Mouse (Mus musculus) 3T3-L1 (cell line): ENCODE results near the gene 5530401A14Rik.
A peak's percentile ranks its signal among the peaks of the same experiment; 100 is the strongest.

Experiments used
- DNase-seq: peaks from one replicate; pipeline ENCODE4 v3.0.0-alpha.2; 2015; ENCODE audit warnings: low read depth, low spot score

Gene 5530401A14Rik

DNA sequence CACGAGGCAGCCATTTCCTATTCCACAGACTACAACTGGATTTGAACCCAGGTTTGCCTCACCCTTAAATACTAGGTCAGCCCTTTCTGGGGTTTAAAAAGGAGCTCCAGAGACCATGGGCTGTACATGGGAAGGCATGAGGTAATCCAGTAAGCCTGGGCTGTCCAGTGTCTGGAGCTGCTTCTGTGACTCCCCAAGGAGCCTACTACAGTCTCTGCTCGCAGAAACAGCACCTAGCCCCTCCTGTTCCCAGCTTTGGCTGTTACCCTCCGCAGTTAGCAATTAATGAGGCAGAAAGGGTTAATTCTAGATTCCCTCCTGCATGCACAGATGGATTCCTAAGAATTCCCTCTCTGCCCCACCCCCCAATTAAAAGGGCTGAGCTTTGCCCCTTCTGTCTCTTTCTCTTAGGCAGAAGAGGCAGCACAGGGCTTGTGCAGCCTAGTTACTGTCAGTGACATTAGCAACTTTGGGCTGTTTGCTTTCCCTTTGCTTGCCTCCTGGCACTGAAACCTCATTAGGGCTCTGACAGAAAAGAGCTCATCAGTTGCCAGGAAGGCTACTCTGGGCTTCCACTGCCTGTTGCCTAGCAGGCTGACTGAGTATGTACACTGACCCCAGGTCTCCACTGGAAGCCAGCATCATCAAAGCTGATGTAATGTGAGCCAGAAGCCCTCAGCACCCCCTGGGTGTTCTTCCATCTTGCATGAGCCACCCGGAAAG is at the start of gene 5530401A14Rik:
5530401A14Rik (plus strand) TSS at position 424 of the 723 bp plus-strand sequence.
- no peak for DNase-seq

DNA sequence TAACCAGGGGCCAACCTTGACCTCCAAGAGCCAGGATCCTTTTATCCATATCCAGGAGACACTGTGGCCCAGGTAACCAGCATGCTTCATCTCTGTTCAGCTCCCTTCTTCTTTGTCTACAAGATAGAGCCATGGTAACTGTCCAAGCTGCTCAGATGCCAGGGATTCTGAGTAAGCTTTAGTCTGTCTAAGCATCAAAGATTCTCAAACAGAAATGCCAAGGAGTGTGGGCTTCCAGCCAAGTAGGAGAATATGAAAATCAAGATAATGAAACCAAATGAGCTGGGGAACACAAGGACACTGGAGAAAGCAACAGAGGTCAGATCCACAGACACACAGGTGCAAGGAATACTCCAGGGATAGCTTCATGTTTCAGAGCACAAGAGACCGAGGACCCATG is 45.7 kb upstream of the 5530401A14Rik start:
- peak; percentile 9 for DNase-seq

DNA sequence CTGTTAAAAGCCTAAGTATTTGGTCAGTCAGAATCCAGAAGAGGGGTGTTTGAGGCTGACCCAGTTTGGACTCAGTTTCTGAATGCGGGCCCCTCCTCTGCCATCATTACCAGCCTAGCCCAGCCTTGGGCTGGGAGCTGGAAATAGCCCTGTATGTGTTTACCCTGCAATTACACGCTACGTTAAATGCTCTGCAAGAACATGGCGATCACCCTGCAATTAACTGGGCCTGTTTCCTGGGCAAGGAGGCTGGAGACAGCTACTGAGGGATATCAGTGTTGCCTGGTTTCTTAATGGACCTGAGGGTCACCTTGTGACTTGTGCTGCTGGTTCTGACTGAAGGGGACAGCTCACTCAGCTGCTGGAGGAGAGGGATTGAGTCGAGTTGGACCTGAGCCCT is 43.9 kb upstream of the 5530401A14Rik start:
- DNase-seq = no peak

- DNase-seq = no peak
Measured at GRCm38 (mm10) chr11:81832381-81832780, 28.1 kb upstream of the 5530401A14Rik start.

DNA sequence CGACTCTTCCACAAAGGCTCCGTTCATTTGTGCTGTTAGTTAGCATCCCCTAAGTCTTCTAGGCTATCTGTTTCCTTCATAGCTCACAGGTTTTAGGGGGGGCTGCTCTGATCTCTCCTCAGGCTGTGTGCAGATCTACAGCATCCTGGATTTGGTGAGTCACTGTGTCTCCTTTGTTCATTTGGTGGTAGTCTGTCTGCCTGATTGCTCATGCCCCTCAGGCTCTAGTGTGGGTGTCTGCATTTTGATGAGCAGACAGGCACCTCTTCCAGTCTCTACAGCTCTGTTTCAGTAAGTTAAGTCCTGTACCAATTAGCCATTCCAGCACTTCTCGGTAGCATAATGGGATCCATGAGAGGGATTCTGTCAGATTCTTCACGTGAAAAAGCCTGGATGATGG is 22.0 kb upstream of the 5530401A14Rik start:
- peak; percentile 61 for DNase-seq

DNA sequence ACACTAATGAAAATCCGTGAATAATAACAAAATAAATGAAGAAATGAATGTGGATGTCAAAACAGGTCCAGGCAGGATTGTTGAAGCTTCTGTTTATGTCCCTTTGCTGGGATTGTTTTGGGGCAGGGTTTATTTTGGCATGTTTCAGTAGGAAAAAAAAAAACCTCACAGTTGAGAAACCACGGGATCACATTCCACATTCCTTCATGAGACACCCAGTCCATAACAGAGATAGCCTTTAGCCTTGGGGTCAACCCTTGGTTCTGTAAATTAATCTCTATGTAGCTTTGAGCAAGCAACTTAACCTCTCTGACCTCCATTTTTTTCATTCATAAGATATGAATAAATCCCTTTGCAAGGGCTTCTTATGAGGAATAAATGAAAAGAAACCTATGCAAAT is 19.5 kb upstream of the 5530401A14Rik start:
- peak; percentile 49 for DNase-seq

- peak; percentile 80 for DNase-seq
Measured at GRCm38 (mm10) chr11:81845010-81845685, 15.3 kb upstream of the 5530401A14Rik start.

- no peak for DNase-seq
Measured at GRCm38 (mm10) chr11:81845686-81846036, 14.8 kb upstream of the 5530401A14Rik start.

DNA sequence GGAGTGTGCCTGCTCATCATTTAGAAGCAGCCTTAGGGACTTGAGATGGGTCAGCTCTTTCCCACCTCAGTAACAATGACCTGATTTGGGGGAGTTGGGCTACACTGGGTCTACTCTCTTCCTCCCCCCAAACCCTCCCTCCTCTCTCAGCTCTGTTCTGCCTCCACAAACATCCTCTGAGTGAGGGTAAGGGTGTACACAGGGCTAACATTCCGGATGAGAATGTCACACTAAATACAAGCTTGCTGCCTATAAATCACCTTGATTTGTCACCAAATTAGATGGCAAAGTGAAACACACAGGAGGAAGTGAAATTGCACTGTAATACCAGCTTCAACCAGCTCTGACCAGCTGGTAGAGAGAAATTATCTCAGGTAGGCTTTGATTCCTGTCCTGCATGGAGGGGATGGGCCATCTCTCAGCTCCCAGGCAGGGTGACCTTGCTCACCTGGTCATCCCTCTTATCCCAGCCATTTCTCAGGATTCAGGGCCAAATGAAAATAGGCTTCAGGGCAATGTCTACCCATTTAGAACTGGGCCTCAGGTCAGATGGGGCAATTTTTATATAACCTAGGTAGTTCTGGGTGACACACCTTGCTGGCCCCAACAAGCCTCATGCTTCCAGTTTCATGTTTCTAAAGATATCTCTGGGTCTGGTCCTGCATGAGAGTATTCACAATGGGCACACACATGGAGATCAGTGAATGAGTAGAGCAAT is 12.5 kb upstream of the 5530401A14Rik start:
- DNase-seq = no peak

DNA sequence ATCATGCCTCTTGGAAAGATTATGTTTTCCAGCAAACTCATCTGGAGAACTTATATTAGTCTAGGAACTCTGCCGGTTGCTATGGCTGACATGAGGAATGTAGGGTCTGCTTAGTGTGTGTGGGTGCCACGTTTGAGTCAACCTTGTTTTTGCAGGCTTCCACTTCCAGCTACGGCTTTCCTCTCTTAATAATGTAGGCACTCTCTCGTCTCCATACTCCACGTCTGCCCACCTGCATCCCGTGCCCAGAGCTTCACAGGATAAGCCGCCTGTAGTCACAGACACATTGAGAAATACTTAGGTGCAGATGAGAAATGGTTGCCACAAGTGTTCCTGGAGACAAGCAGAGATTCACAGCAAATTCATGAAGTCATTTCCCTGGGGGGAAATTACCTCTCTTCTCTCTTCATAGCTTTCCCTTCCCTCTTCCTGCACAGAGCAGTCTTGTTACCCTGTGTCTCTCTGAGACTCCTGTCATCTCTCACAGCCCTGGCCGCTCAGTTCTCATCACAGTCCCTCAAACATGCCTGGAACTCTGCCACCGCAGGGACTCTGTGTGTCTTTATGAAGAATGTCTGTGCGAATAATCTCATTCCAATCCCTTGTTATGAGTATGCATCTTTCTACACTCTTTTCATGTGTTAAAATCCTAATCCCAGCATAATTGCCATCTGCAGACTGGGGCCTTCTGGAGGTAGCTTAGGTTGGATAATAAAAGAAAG is 5.3 kb downstream of the 5530401A14Rik start:
- DNase-seq = no peak

DNA sequence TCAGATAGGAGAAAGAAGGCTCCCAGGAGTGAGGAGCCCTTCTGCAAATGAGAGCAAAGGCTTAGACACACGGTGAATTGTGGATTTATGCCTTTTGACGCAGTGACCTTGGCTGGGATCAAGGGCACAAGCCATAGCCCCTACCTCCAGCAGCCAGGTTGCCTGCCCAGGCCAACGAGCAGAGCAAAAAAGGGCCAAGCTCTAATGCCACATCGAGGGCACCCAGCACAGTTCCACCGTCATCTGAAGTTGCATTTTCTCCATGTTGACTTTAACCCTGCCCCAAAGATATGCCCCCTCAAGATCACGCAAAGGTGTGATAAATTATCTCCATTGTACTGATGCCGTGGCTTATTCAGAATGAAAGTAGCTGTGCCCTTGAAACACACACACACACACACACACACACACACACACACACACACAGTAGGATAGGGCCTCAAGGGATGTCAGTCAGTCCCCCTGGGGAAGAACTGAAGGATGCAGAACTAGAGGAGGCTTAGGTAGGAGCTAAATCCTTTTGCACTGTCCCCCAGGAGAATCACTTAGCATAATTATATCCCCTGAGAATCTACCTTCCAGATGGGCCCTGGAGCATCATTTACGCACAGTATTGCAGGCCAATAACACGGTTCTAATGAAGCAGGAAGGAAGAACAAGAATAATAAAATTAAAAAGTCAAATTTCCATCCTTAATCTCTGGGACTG is 11.2 kb downstream of the 5530401A14Rik start:
- no peak for DNase-seq

GRCm38 (mm10) chr11:81896511-81896910 is 36.0 kb downstream of the 5530401A14Rik start:
- DNase-seq = no peak

DNA sequence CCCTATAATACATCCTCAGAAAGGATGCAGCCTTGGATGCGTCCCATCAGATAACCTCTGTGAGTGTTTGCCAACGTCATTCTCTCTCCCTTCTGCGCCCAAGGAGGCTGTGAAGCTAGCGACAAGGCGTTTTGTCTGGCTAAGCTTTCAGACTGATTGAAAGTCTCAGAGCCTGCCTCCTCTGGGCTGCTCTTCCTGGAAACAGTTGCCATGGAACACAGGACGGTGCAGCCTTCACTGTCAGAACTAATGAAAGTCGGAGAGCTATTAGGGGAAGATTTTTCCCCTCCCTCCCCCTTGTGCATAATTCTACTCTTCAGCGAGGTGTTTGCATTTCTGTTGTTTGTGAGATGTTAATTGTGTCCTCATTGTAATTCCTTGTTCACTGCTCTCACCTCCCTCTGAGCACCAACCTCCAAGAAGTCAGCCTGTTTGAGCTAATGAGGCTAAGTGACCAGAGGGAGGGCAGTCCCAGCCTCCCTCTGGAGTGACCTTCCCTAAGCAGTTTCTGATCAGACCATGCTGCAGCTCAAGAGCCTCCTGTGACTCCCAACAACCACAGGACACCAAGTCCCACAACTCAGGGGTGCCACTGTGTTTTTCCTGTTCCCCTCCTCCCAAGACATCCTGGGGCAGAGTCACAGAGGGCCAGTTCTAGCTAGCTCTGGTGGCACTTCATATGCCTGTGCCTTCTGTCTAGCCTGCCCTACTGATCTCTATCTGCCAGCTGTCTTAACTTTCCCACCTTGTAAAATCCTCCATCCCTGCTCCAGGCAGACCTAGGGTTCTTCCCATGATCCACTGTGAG is 37.3 kb downstream of the 5530401A14Rik start:
- DNase-seq = no peak

DNA sequence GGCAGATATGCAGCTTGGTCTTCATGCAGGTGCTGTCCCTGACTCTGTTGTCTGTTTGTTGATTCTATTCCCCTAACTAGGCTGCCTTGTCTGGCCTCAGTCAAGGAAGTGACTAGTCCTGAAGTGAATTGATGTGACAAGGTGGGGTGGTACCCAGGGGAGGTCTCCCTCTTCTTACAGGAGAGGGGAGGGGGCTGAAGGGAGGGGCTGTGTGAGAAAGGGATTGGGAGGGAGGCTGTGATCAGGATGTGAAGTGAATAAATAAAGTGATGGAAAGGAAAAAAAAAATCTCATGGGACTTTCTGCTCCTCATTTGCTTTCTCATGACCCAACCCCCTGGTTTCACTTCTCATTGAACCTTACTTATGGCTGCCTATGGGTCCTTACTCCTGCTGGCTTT is 41.8 kb downstream of the 5530401A14Rik start:
- DNase-seq = no peak

- DNase-seq = peak; percentile 75
Measured at GRCm38 (mm10) chr11:81908760-81909159, 48.3 kb downstream of the 5530401A14Rik start.

DNA sequence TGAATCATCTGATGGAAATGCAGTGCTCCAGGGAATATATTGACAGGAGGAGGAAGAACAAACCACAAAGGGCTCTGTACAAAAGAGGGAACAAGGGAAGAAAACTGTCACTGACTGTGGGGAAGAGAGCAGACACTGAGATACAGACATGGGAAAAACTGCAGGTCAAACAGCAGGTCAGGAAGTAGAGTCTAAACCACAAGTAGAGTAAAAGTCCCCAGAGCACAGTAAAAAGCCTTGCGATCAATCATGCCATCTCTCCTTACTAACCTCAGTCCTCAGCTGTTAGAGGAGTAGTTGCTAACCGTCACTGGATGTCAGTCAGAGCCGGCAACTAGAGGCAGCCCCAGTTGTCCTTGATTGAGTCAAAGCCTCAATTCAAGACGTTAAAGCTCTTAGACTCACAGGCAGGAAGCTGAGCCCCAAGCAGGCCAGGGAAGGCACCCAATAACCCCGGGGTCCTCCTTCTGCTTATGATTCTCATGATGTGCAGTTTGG is 49.0 kb downstream of the 5530401A14Rik start:
- peak; percentile 74 for DNase-seq

- no peak for DNase-seq
Measured at GRCm38 (mm10) chr11:81913071-81913470, 52.6 kb downstream of the 5530401A14Rik start.

DNA sequence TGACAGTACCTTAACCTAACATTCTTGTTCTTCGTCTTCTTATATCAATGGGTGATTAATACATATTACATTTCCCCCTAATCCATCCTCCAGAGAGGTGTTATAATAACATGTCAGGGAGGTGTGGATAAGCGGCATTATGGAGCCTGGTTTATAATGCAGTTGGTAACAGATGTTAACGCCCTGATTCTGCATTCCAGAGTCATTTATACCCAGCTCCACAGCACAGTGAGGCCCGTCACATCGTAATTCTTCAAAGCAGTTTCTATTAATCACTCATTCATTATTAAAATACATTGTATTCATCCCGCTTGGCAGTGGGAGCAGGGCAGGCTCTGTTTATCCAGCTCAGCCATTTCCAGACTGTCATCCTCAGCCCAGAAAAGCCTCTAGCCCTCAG is 55.0 kb downstream of the 5530401A14Rik start:
- DNase-seq = no peak

DNA sequence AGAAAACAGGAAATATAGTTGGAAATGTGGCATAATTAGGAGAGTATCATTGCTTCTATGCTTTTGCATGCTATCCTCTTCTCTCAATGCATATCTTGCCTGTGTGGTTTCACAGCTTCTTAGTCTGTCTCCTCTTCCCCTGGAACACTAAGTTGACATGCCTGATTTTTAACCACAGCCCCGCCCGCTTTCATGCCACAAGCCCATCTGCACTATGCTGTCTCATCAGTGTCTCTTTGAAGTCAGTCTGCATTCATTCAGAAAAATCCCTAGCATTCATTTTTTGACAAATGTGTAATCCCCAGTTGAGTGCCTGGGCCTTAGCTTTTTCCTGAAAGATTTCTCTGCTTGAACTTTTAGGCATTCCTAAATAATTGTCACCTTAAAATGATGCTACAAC is 62.6 kb downstream of the 5530401A14Rik start:
- DNase-seq = peak; percentile 63

GRCm38 (mm10) chr11:81923626-81924025 is 63.2 kb downstream of the 5530401A14Rik start:
- DNase-seq = no peak
